Mouse (Mus musculus) bone marrow macrophage, adult 2 months (primary cell): Measurements from ENCODE around the gene 1700008O03Rik. TPM values are rescaled to one million over a fixed set of nuclear protein-coding genes. Genes with fewer than 3 reads are reported as not detected.

Source experiments
- H3K27ac ChIP-seq: 2 replicates; pipeline ENCODE4 v1.5.1; 2012; ENCODE audit warnings: low read depth, low read length; ENCODE audit not compliant: insufficient read depth
- H3K4me1 ChIP-seq: 2 replicates; pipeline ENCODE4 v1.6.1; 2012; ENCODE audit warnings: low read length; ENCODE audit not compliant: control insufficient read depth, insufficient read depth
- H3K4me3 ChIP-seq: 2 replicates; pipeline ENCODE4 v1.5.1; 2012; ENCODE audit warnings: mild to moderate bottlenecking, low read length, moderate library complexity; ENCODE audit not compliant: insufficient read depth
- CTCF ChIP-seq: IDR thresholded peaks from 2 replicates; pipeline ENCODE4 v1.5.1; 2012; ENCODE audit warnings: low read depth, mild to moderate bottlenecking, low read length, moderate library complexity
- POLR2A ChIP-seq: IDR thresholded peaks from 2 replicates; pipeline ENCODE4 v1.6.1; 2012; ENCODE audit warnings: mild to moderate bottlenecking, low read depth, low read length, borderline replicate concordance
- polyA plus RNA-seq: library from polyadenylated mRNA; stranded (reverse); fragments of >200 nt; gene quantifications from 2 replicates; pipeline ENCODE4 v1.2.4, GENCODE M21; 2012; ENCODE audit not compliant: missing spikeins, insufficient read depth, insufficient read length

The 1700008O03Rik gene
- polyA plus RNA-seq, 1 experiment: 1.2 TPM

DNA sequence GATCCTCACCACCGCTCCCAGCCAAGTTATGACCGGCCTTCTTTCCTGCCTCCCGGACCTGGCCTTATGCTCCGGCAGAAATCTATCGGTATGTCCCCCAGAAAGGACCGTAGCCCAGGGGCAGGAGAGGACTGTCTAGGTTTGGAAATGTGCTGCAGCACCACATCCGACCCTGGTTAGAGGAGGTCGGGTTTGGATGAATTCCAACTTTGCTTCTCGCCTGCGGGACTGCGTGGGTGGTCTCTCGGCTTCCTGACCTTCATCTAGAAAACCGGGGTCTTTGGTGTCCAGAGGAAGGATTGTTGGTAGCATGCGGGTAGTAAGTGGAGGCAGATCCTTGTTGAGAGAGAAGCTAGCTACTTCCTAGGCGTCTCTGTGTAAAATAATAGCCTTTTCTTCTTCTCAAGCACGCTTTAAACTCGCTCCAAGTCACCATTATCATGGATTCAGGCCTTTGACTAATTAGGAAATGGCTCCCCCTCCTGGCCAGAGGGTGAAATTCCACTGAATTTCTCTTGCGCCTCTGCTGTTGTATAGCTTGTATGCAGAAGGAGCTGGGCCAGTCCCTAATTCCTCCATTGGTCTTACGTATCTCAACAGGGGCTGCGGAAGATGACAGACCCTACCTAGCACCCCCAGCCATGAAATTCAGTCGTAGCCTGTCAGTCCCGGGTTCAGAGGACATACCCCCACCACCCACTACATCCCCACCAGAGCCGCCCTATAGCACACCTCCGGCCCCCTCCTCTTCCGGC, 34.5 kb downstream of the 1700008O03Rik start:
- Histone ChIP-seq H3K27ac (no peak overlapping the region), H3K4me3 (peak overlapping the region; percentile 13; the same call in 1 of the 2 replicates), H3K4me1 (peaks cover 8% of the 10 kb centered on the region; the same call in 1 of the 2 replicates)
- TF ChIP-seq CTCF (peak; percentile 23; the same call in 1 of the 2 replicates), POLR2A (no peak)

DNA sequence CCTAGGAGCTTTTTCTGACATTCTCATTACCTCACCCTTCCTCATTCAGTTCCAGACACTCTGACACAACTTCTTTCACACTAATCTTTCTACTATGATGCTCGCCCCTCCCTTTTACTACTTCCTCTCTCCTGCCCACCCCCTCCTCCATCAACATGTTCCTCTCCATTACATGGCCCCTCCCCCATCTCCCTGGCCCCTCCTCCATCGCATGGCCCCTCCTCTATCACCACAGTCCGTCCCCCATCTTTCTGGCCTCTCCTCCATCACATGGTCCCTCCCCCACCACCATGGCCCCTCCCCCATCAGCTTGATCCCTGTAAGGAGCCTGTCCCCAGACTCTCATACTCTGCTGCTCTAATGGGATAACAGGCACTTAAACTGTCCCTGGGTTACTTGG, 36.6 kb downstream of the 1700008O03Rik start:
- H3K4me1 ChIP-seq: 0 out of 2 replicates have a peak, but pooled peaks cover 7% of the 10 kb centered on the region
- no peak overlapping the region for H3K4me3 ChIP-seq
- H3K27ac ChIP-seq: no peak overlapping the region
- TF ChIP-seq CTCF (no peak), POLR2A (no peak)

GRCm38 (mm10) chr7:44344622-44345021, 41.0 kb downstream of the 1700008O03Rik start:
- H3K27ac ChIP-seq: no peak overlapping the region
- TF ChIP-seq CTCF (no peak), POLR2A (no peak)
- 0 out of 2 replicates have a peak, but pooled peaks cover 7% of the 10 kb centered on the region for H3K4me1 ChIP-seq
- H3K4me3 ChIP-seq: peak overlapping the region; percentile 71

DNA sequence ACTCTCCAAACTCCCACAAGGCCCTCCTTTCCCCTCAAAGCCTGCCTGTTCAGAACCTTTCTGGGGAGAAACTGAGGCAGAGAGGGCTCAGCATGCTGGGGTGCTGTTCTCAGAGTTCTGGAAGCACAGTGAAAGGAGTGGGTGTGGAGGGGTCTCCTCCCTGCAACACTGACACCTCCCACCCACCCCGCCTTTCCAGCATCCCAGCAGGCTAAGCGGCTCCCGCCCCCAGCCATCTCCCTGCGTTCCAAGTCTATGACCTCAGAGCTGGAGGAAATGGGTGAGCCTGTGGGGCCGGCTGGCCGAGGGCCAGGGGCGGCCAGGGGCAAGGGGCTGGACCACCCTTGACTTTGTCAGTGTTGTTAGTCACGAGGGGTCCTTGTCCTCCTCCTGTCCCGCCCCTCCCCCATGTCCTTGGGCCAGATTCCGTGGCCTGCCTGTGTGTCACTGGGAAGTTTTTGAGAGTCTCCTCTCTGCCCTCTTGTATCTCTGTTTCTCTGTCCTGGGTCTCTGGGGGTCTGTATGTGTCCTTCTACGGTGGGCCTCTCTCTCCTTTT, 42.1 kb downstream of the 1700008O03Rik start:
- TF ChIP-seq CTCF (no peak), POLR2A (no peak)
- H3K4me3 ChIP-seq: no peak overlapping the region
- 0 out of 2 replicates have a peak, but pooled peaks cover 4% of the 10 kb centered on the region for H3K4me1 ChIP-seq
- H3K27ac ChIP-seq: no peak overlapping the region

DNA sequence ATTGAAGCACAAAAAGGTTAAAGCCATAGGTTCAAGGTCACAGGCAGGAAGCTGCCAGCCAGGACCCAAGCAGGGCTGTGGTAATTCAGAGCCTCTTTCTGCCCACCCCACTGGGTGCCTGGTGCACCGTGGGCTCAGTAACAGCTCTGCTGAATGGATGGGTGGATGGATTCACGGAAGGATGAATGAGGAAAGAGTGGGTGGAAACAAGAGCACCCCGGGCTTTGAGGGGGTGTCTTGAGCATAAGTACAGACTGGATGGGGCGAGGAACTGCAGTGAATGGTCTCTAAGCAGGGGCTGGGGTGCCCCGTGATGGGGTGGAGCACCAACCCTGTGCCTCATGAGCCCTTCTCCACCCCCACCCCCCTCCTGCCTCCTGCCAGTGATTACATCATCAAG, 43.9 kb downstream of the 1700008O03Rik start:
- no peaks in the 10 kb centered on the region for H3K4me1 ChIP-seq
- TF ChIP-seq CTCF (no peak), POLR2A (no peak)
- no peak overlapping the region for H3K4me3 ChIP-seq

DNA sequence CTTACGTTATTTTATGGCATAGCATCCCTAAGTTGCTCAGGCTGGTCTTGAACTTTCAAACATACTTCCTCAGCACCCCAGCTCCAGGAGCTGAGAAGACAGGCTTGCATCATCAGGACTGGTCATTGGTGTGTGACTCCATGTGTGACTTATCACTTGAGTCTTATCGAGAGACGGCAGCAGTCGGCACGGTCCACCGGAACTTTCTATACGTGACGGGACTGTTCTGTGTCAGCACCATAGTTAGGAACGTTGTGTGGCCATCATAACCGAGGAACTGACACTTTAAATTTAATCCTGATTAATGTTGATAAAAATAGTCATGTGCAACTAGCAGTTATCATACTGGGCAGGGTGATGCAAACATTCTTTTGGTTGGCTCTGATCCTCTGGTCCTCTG, 44.5 kb downstream of the 1700008O03Rik start:
- no peak overlapping the region for H3K4me3 ChIP-seq
- TF ChIP-seq CTCF (no peak), POLR2A (no peak)
- no peak overlapping the region for H3K27ac ChIP-seq
- H3K4me1 ChIP-seq: no peaks in the 10 kb centered on the region

More for the DNA sequence above, 43.9 kb downstream of the 1700008O03Rik start:
- H3K27ac ChIP-seq: no peak overlapping the region

- H3K4me1 ChIP-seq: no peaks in the 10 kb centered on the region
- TF ChIP-seq POLR2A (no peak), CTCF (no peak)
- no peak overlapping the region for H3K4me3 ChIP-seq
- H3K27ac ChIP-seq: no peak overlapping the region
These were observed 45.4 kb downstream of the 1700008O03Rik start for GRCm38 (mm10) chr7:44340226-44340625.

DNA sequence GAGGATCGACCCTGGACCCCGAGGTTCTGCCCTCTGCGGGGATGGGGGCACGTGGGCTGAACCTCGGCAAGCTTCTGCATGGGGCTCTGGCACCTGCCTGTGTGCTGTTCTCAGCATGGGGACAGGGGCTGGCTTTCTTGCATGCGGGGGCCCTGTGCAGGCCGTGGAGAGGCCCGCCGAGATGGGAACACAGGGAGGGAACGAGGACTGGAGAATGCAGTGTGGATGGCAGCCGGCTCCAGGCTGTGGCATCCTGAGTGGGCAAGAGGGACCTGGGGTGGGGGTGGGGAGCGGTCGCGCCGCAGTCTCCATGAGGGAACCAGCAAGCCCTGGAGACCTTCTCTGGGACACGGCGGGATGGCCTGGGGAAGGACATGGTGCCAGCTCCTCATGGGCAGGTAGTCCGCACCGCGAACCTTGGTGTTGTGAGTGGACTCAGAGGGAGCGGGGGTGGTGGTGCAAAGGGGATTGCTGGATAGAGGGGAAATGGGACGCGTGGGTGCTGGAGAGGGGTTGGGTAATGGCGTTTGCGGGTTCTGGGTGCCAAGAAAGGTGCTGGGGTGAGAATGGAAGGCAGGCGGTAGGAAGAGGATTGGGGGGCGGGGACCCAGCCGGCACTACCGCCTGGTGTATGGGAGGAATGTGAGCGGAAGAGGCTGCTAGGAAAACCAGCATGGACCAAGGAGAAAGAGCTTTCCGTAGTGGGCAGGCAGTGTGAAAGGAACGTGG, 48.3 kb downstream of the 1700008O03Rik start:
- no peak for TF ChIP-seq POLR2A
- no peak for TF ChIP-seq CTCF
- H3K27ac ChIP-seq: no peak overlapping the region
- no peaks in the 10 kb centered on the region for H3K4me1 ChIP-seq
- no peak overlapping the region for H3K4me3 ChIP-seq

- H3K4me3 ChIP-seq: no peak overlapping the region
- no peak overlapping the region for H3K27ac ChIP-seq
- H3K4me1 ChIP-seq: no peaks in the 10 kb centered on the region
- TF ChIP-seq CTCF: no peak
- TF ChIP-seq POLR2A: no peak
These were observed 49.3 kb downstream of the 1700008O03Rik start for GRCm38 (mm10) chr7:44336046-44337021.
